Mouse (Mus musculus): ENCODE data around the gene G6pc3.

DNA sequence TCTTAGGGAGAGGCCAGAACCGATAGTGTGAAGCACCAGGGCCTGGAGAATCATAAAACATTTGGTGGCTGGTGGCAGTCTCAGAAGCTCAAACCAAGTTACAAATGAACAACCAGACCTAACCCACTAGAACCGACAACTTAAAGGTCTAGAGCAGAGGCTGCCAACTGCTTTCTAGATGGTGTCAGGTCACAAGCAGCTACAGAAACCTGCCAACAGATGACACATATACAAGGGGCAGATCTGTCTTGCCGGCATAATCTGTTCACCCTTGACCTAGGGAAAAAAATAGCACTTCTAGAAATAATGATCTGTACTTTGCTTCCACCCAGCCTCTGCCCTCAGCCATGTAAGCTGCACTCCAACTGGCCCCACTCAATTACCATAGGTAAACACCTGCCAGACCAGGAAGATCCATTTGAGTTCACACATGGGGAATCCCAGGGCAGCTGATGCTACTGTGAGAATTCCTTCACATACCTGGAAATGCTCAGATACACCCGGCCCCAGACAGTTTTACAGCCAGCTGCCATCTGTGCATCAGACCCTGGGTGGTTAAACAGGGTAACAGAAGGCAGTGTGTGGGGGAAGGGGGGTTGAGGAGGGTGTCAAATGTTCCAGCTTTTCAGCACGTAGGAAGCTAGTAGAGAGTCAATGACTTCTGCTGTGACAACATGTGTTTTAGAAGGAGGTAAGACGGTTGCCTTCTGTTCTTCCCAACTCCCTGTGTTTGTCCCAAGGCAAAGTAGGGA lies 23.3 kb upstream of the G6pc3 start:
- TF ChIP-seq KAT2A (IDR thresholded peaks at IDR 0.05; ENCODE audit: insufficient replicate concordance, low read length) (no peak), POLR2A (IDR thresholded peaks at IDR 0.05; ENCODE audit: low read depth, low read length) (no peak), ZC3H11A (IDR thresholded peaks at IDR 0.05; ENCODE audit: low read depth, low read length) (no peak), BHLHE40 (IDR thresholded peaks at IDR 0.05; ENCODE audit: low read depth, low read length) (no peak), ZMIZ1 (IDR thresholded peaks at IDR 0.05; ENCODE audit: low read depth, low read length) (no peak), POLR2AphosphoS2 (IDR thresholded peaks at IDR 0.05; ENCODE audit: low read depth, low read length) (no peak), MAX (IDR thresholded peaks at IDR 0.05; ENCODE audit: low read length) (no peak), RAD21 (IDR thresholded peaks at IDR 0.05; ENCODE audit: low read depth, low read length) (no peak), ZKSCAN1 (IDR thresholded peaks at IDR 0.05; ENCODE audit: borderline replicate concordance, low read depth, low read length) (no peak), CTCF (conservative IDR thresholded peaks at IDR 0.05 in 1 of 2, IDR thresholded peaks at IDR 0.05 in 1 of 2; ENCODE audit: low read depth in 2 of 2, low read length in 2 of 2) (no peak), MEF2A (IDR thresholded peaks at IDR 0.05; ENCODE audit: borderline replicate concordance, low read depth, low read length) (no peak), ZNF384 (IDR thresholded peaks at IDR 0.05; ENCODE audit: low read depth, low read length) (no peak), PAX5 (IDR thresholded peaks at IDR 0.05; ENCODE audit: low read length) (no peak), TCF12 (IDR thresholded peaks at IDR 0.05; ENCODE audit: low read depth, low read length) (no peak)

Data from CH12.LX (cell line).